Mouse (Mus musculus) layer of hippocampus, adult 18-20 months (tissue): ENCODE data around the gene Acot11. TPM values are rescaled to one million over a fixed set of nuclear protein-coding genes. Genes with fewer than 3 reads are reported as not detected.
A peak's percentile ranks its signal among the peaks of the same experiment; 100 is the strongest.
"Not testable (repeated sequence)": the region's sequence is repeated elsewhere in the genome, so short reads cannot be mapped to it uniquely, and the experiment has no call there.

Experiments
- DNase-seq, 2 experiments: peaks; one replicate each; pipeline ENCODE4 v3.0.0; 2022; ENCODE audit warnings: low spot score in 2 of 2
- total RNA-seq, 2 experiments: library from RNA; stranded (reverse); gene quantifications; 2 replicates each; pipeline ENCODE4 v1.2.3; 2021

Gene Acot11
- total RNA-seq, 2 experiments from 2014 or later: 46.7 to 52.6 TPM

GRCm38 (mm10) chr4:106783137-106783536, 21.7 kb downstream of the Acot11 start:
- DNase-seq: no peak

GRCm38 (mm10) chr4:106780045-106780444, 24.8 kb downstream of the Acot11 start:
- DNase-seq: no peak

GRCm38 (mm10) chr4:106778116-106778788, 26.5 kb downstream of the Acot11 start:
- DNase-seq: peak; percentile 69 to 85

GRCm38 (mm10) chr4:106776998-106777397, 27.8 kb downstream of the Acot11 start:
- DNase-seq: peak; percentile 56 to 79

GRCm38 (mm10) chr4:106775767-106776166, 29.0 kb downstream of the Acot11 start:
- DNase-seq: not testable (repeated sequence)

- no peak for DNase-seq
Measured at GRCm38 (mm10) chr4:106772558-106772957, 32.2 kb downstream of the Acot11 start.

GRCm38 (mm10) chr4:106769306-106769705, 35.5 kb downstream of the Acot11 start:
- DNase-seq: no peak

- no peak for DNase-seq
Measured at GRCm38 (mm10) chr4:106764166-106764565, 40.6 kb downstream of the Acot11 start.

- DNase-seq: no peak
Measured at GRCm38 (mm10) chr4:106751726-106752125, 53.1 kb downstream of the Acot11 start.

- DNase-seq: peak; percentile 68 to 83
Measured at GRCm38 (mm10) chr4:106749699-106750098, 55.1 kb downstream of the Acot11 start.

GRCm38 (mm10) chr4:106747001-106747580, 57.7 kb downstream of the Acot11 start:
- DNase-seq: peak in 1 of 2 experiments; percentile 28

GRCm38 (mm10) chr4:106745862-106746261, 58.9 kb downstream of the Acot11 start:
- no peak for DNase-seq

GRCm38 (mm10) chr4:106737904-106738303, 66.9 kb downstream of the Acot11 start:
- peak in 1 of 2 experiments; percentile 30 for DNase-seq

GRCm38 (mm10) chr4:106736884-106737283, 67.9 kb downstream of the Acot11 start:
- not testable (repeated sequence) for DNase-seq

GRCm38 (mm10) chr4:106733636-106734035, 71.2 kb downstream of the Acot11 start, which contains the start of gene Fam151a:
TSS of gene Fam151a (plus strand) at chr4:106733889.
- no peak for DNase-seq

GRCm38 (mm10) chr4:106730814-106731213, 74.0 kb downstream of the Acot11 start, which contains the start of gene Mroh7:
TSS of gene Mroh7 (minus strand) at chr4:106730925.
- no peak for DNase-seq

GRCm38 (mm10) chr4:106720631-106721030, 84.2 kb downstream of the Acot11 start:
- DNase-seq: no peak

- no peak for DNase-seq
Measured at GRCm38 (mm10) chr4:106713622-106714021, 91.2 kb downstream of the Acot11 start.

- DNase-seq: peak; percentile 69 to 87
Measured at GRCm38 (mm10) chr4:106708408-106708807, 96.4 kb downstream of the Acot11 start.

GRCm38 (mm10) chr4:106707957-106708356, 96.8 kb downstream of the Acot11 start:
- peak in 1 of 2 experiments; percentile 20 for DNase-seq

- DNase-seq: peak in 1 of 2 experiments; percentile 32
Measured at GRCm38 (mm10) chr4:106705096-106705665, 99.6 kb downstream of the Acot11 start.

- DNase-seq: peak; percentile 63 to 78
Measured at GRCm38 (mm10) chr4:106704416-106704815, 100.4 kb downstream of the Acot11 start.
